Mouse (Mus musculus): ENCODE measurements at regions not wholly inside any gene's neighbourhood (a gene's known extent, or its start where the extent isn't known, plus 50 kb on each side); places are given as distances from the start of the nearest gene placed in this dataset.

DNA sequence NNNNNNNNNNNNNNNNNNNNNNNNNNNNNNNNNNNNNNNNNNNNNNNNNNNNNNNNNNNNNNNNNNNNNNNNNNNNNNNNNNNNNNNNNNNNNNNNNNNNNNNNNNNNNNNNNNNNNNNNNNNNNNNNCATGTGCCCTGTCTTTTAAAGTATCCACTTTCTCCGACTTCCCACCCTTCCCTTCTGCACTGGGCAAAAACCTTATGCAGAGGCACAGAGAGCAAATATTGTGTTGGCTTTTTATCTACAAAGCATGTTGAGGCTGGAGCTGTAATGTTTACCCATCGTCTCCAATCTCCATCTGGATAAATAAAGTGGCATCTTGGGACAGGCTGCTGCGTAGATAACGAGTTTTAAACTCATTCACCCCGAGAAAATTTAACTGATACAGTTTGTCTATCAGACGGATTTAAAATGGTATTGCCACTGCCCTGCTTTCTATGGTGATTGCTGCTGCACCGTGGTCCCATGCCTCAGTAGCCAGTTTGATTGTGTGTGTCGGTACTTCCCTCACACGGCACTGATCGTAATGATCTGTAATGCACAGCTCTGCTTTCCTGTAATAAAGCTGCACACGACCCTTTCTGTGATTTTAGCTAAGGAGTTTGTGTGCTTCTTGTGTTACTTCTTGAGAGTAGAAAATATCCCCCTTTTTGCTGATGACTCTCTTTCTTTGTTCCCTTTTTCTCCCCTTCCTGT is 70.7 kb upstream of the Nxph1 start:
- no peak overlapping the region for H3K27ac ChIP-seq
- no peak overlapping the region for H3K9ac ChIP-seq (replicated peaks)
- H3K27me3 ChIP-seq (ENCODE audit: control insufficient read depth, insufficient read depth, low read length): no peaks in the 10 kb centered on the region
- H3K4me3 ChIP-seq (ENCODE audit: insufficient read depth in 1 of 2, low read depth in 2 of 2, low read length in 2 of 2): no peak overlapping the region
- TF ChIP-seq CTCF (IDR thresholded peaks at IDR 0.05; ENCODE audit: low read depth) (no peak), EP300 (IDR thresholded peaks at IDR 0.05; ENCODE audit: low read depth) (no peak)
- no peaks in the 10 kb centered on the region for H3K36me3 ChIP-seq (replicated peaks; ENCODE audit: control insufficient read depth, insufficient read depth, low read depth)
- DNase-seq (ENCODE audit: low read depth in 3 of 3, low spot score in 3 of 3) (no peak), ATAC-seq (ENCODE audit: insufficient read depth) (no peak)
- H3K9me3 ChIP-seq (ENCODE audit: control insufficient read depth, low read length): no peaks in the 10 kb centered on the region
- 42% methylated on average over 11 of the region's 11 CpGs for WGBS (ENCODE audit: insufficient replicate concordance)
- no peak overlapping the region for H3K4me2 ChIP-seq (ENCODE audit: low read depth)
- H3K4me1 ChIP-seq (replicated peaks; ENCODE audit: control insufficient read depth in 2 of 2, insufficient read depth in 2 of 2, low read length in 1 of 2): no peaks in the 10 kb centered on the region

DNA sequence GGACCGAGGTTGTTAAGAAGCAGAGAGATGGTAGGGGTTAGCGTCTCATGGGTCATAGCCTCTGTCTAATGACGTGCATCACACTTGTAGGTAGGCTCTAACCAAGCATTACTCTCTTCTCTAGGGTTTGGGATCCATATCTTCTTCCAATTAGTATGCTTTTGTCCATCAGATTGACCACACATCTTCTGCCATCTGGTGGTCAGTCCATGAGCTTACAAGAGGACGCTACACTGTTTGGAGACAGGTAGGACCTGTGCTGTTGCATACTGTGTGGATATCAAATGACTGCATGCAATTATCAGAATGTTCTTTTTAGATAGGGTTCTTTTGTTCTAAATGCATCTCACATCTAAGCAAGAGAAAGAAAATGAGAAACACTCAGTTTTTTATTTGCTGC is 54.6 kb upstream of the Nxph1 start:
- TF ChIP-seq EP300 (IDR thresholded peaks at IDR 0.05; ENCODE audit: low read depth): no peak
- peak; percentile 31; the same call in 1 of the 2 replicates for TF ChIP-seq CTCF (IDR thresholded peaks at IDR 0.05; ENCODE audit: low read depth)
- Histone ChIP-seq H3K4me1 (replicated peaks; ENCODE audit: control insufficient read depth in 2 of 2, insufficient read depth in 2 of 2, low read length in 1 of 2) (no peaks in the 10 kb centered on the region), H3K9ac (replicated peaks) (no peak overlapping the region), H3K27me3 (ENCODE audit: control insufficient read depth, insufficient read depth, low read length) (no peaks in the 10 kb centered on the region), H3K4me2 (ENCODE audit: low read depth) (no peak overlapping the region), H3K4me3 (ENCODE audit: insufficient read depth in 1 of 2, low read depth in 2 of 2, low read length in 2 of 2) (no peak overlapping the region), H3K27ac (no peak overlapping the region), H3K36me3 (replicated peaks; ENCODE audit: control insufficient read depth, insufficient read depth, low read depth) (no peaks in the 10 kb centered on the region), H3K9me3 (ENCODE audit: control insufficient read depth, low read length) (no peaks in the 10 kb centered on the region)
- 50% methylated on average over 4 of the region's 4 CpGs for WGBS (ENCODE audit: insufficient replicate concordance)
- no peak for ATAC-seq (ENCODE audit: insufficient read depth)
- DNase-seq (ENCODE audit: low read depth in 3 of 3, low spot score in 3 of 3): no peak

DNA sequence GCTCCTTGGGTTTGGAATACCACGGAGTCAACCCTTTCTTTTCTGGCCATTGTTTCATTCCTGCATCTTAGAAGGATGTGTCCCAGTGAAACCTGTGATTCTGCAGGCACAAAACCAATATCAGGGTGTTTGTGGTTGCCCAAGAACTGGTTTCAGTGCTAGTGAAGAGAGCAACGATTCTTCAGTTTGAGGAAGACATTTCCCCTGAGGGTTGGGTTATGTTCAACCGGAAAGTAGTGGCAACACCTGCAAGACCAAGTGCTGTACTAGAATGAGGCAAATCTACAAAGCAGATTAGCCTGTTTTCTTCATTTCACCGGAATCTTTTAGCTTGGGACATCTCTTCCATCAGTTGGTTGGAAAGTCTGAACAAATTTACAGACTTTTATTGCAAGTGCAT is 52.1 kb upstream of the Nxph1 start:
- ATAC-seq (ENCODE audit: insufficient read depth): no peak
- 48% methylated on average over 4 of the region's 4 CpGs for WGBS (ENCODE audit: insufficient replicate concordance)
- H3K9ac ChIP-seq (replicated peaks): no peak overlapping the region

DNA sequence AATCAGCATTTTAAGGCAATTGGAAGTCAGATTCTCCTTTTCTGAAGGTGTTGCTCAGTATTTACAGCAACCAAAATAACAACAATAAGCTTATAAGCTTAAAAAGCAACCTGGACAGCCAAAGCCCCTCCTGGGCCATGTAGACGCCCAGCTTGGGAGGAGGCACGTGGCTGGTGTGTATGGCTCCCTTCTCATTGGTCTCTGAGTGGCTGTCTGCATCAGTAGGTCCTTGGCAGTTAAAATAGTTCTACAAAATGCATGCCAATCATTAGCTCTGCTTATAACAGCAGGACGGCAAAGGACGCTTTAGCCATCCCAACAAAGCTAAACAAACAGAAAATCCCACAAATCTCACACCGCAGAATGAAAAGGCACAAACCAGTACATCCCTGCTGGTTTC is 51.4 kb upstream of the Nxph1 start:
- no peak overlapping the region for H3K27ac ChIP-seq
- H3K4me3 ChIP-seq (ENCODE audit: insufficient read depth in 1 of 2, low read depth in 2 of 2, low read length in 2 of 2): no peak overlapping the region
- H3K4me2 ChIP-seq (ENCODE audit: low read depth): no peak overlapping the region
- 67% methylated on average over 5 of the region's 5 CpGs for WGBS (ENCODE audit: insufficient replicate concordance)
- no peak overlapping the region for H3K9ac ChIP-seq (replicated peaks)
- no peaks in the 10 kb centered on the region for H3K4me1 ChIP-seq (replicated peaks; ENCODE audit: control insufficient read depth in 2 of 2, insufficient read depth in 2 of 2, low read length in 1 of 2)
- no peaks in the 10 kb centered on the region for H3K27me3 ChIP-seq (ENCODE audit: control insufficient read depth, insufficient read depth, low read length)
- TF ChIP-seq CTCF (IDR thresholded peaks at IDR 0.05; ENCODE audit: low read depth): no peak
- TF ChIP-seq EP300 (IDR thresholded peaks at IDR 0.05; ENCODE audit: low read depth): no peak
- no peaks in the 10 kb centered on the region for H3K9me3 ChIP-seq (ENCODE audit: control insufficient read depth, low read length)
- no peak for ATAC-seq (ENCODE audit: insufficient read depth)
- no peaks in the 10 kb centered on the region for H3K36me3 ChIP-seq (replicated peaks; ENCODE audit: control insufficient read depth, insufficient read depth, low read depth)
- no peak for DNase-seq (ENCODE audit: low read depth in 3 of 3, low spot score in 3 of 3)

More for the DNA sequence above, 52.1 kb upstream of the Nxph1 start:
- Histone ChIP-seq H3K4me1 (replicated peaks; ENCODE audit: control insufficient read depth in 2 of 2, insufficient read depth in 2 of 2, low read length in 1 of 2) (no peaks in the 10 kb centered on the region), H3K4me2 (ENCODE audit: low read depth) (no peak overlapping the region), H3K27ac (no peak overlapping the region), H3K9me3 (ENCODE audit: control insufficient read depth, low read length) (no peaks in the 10 kb centered on the region), H3K4me3 (ENCODE audit: insufficient read depth in 1 of 2, low read depth in 2 of 2, low read length in 2 of 2) (no peak overlapping the region), H3K36me3 (replicated peaks; ENCODE audit: control insufficient read depth, insufficient read depth, low read depth) (no peaks in the 10 kb centered on the region), H3K27me3 (ENCODE audit: control insufficient read depth, insufficient read depth, low read length) (no peaks in the 10 kb centered on the region)
- DNase-seq (ENCODE audit: low read depth in 3 of 3, low spot score in 3 of 3): no peak
- TF ChIP-seq EP300 (IDR thresholded peaks at IDR 0.05; ENCODE audit: low read depth) (no peak), CTCF (IDR thresholded peaks at IDR 0.05; ENCODE audit: low read depth) (no peak)

DNA sequence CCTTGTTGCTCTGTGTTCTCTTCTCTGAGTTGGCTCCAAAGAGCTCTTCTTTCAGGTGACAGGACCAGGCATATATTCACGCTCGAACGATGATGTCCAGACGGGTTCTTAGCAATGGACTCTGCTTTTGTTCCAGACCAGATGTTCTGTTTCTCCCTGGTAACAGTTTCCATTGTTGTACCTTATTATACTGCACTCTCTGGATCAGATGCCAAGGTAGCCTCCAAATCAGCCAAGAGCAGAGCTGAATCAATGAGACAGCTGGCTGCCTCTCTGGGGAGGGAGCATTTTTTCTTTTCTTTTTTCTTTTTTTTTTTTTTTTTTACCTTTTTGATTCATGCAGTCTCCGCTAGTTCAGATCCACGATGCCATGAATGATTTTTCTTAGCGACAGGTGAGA is 50.9 kb upstream of the Nxph1 start:
- Histone ChIP-seq H3K4me2 (ENCODE audit: low read depth) (no peak overlapping the region), H3K27ac (no peak overlapping the region), H3K9me3 (ENCODE audit: control insufficient read depth, low read length) (no peaks in the 10 kb centered on the region), H3K9ac (replicated peaks) (no peak overlapping the region), H3K4me3 (ENCODE audit: insufficient read depth in 1 of 2, low read depth in 2 of 2, low read length in 2 of 2) (no peak overlapping the region), H3K36me3 (replicated peaks; ENCODE audit: control insufficient read depth, insufficient read depth, low read depth) (no peaks in the 10 kb centered on the region), H3K4me1 (replicated peaks; ENCODE audit: control insufficient read depth in 2 of 2, insufficient read depth in 2 of 2, low read length in 1 of 2) (no peaks in the 10 kb centered on the region), H3K27me3 (ENCODE audit: control insufficient read depth, insufficient read depth, low read length) (no peaks in the 10 kb centered on the region)
- TF ChIP-seq EP300 (IDR thresholded peaks at IDR 0.05; ENCODE audit: low read depth) (no peak), CTCF (IDR thresholded peaks at IDR 0.05; ENCODE audit: low read depth) (no peak)
- 59% methylated on average over 7 of the region's 7 CpGs for WGBS (ENCODE audit: insufficient replicate concordance)
- ATAC-seq (ENCODE audit: insufficient read depth): no peak
- no peak for DNase-seq (ENCODE audit: low read depth in 3 of 3, low spot score in 3 of 3)

All from liver, embryonic 14.5 days (tissue).